Mouse (Mus musculus) embryonic facial prominence, embryonic 13.5 days (tissue): ENCODE measurements around the gene Rexo4. TPM values are rescaled to one million over a fixed set of nuclear protein-coding genes. Genes with fewer than 3 reads are reported as not detected.

Experiments
- ATAC-seq: fragments of 200-750 bp; cut with Nextera tagmentation; 2 replicates; pipeline ENCODE4 v1.8.0; 2017; ENCODE audit warnings: low read depth; ENCODE audit not compliant: insufficient number of reproducible peaks, insufficient read depth, low FRiP score, low TSS enrichment
- H3K27ac ChIP-seq: fragments of 300-500 bp; sonication (generic); 2 replicates; pipeline ENCODE4 v1.5.1; 2015; ENCODE audit warnings: moderate library complexity, mild to moderate bottlenecking, inconsistent platforms
- H3K27me3 ChIP-seq: fragments of 300-500 bp; sonication (generic); 2 replicates; pipeline ENCODE4 v1.6.1; 2015; ENCODE audit warnings: mild to moderate bottlenecking, inconsistent platforms
- H3K36me3 ChIP-seq: fragments of 300-500 bp; sonication (generic); 2 replicates; pipeline ENCODE4 v1.6.1; 2015; ENCODE audit warnings: mild to moderate bottlenecking, inconsistent platforms
- H3K4me1 ChIP-seq: fragments of 300-500 bp; sonication (generic); 2 replicates; pipeline ENCODE4 v1.6.1; 2015; ENCODE audit warnings: inconsistent platforms
- H3K4me2 ChIP-seq: fragments of 300-500 bp; sonication (generic); 2 replicates; pipeline ENCODE4 v1.6.1; 2015; ENCODE audit warnings: moderate library complexity, mild to moderate bottlenecking, inconsistent platforms
- H3K4me3 ChIP-seq: fragments of 300-500 bp; sonication (generic); 2 replicates; pipeline ENCODE4 v1.5.1; 2015; ENCODE audit warnings: mild to moderate bottlenecking, inconsistent platforms
- H3K9ac ChIP-seq: fragments of 300-500 bp; sonication (generic); 2 replicates; pipeline ENCODE4 v1.6.1; 2015; ENCODE audit warnings: mild to moderate bottlenecking, inconsistent platforms
- H3K9me3 ChIP-seq: fragments of 300-500 bp; sonication (generic); 2 replicates; pipeline ENCODE4 v1.6.1; 2016; ENCODE audit warnings: inconsistent platforms
- WGBS: fragments of 180-500 bp; shearing (Covaris S2); methylation state at CpG from one replicate; pipeline ENCODE4 v1.1.7; 2015; ENCODE audit warnings: mixed read lengths; 5-methylcytosine and 5-hydroxymethylcytosine counted together
- polyA plus RNA-seq: library from polyadenylated mRNA; unstranded; fragments of >200 nt; fragmentation: Nextera tagmentation; extraction: Ambion mirVana; gene quantifications from 2 replicates; pipeline ENCODE4 v1.2.1, GENCODE M21; 2015

Rexo4 gene
- polyA plus RNA-seq, 1 experiment from 2014 or later: 55.3 TPM

- H3K27ac ChIP-seq: no peak overlapping the region
- H3K4me1 ChIP-seq: peaks cover 37% of the 10 kb centered on the region
- no peak overlapping the region for H3K4me2 ChIP-seq
- WGBS: 93% methylated on average over 3 of the region's 3 CpGs
- H3K27me3 ChIP-seq: no peaks in the 10 kb centered on the region
- no peaks in the 10 kb centered on the region for H3K9me3 ChIP-seq
- no peak overlapping the region; the same call in 1 of the 2 replicates for H3K9ac ChIP-seq
- H3K4me3 ChIP-seq: no peak overlapping the region
- no peak for ATAC-seq
- H3K36me3 ChIP-seq: peaks cover 43% of the 10 kb centered on the region
Measured at GRCm38 (mm10) chr2:26906431-26906830, 57.8 kb downstream of the Rexo4 start.

GRCm38 (mm10) chr2:26905936-26906335 is 58.2 kb downstream of the Rexo4 start:
- Histone ChIP-seq H3K4me2 (no peak overlapping the region), H3K4me3 (no peak overlapping the region), H3K9me3 (no peaks in the 10 kb centered on the region), H3K9ac (no peak overlapping the region), H3K27ac (no peak overlapping the region), H3K27me3 (no peaks in the 10 kb centered on the region), H3K4me1 (peaks cover 41% of the 10 kb centered on the region), H3K36me3 (peaks cover 41% of the 10 kb centered on the region)
- no peak for ATAC-seq
- 86% methylated on average over 2 of the region's 2 CpGs for WGBS

Other genes with a start within 250 kb of the Rexo4 start
- not detected in 2 replicates for gene Abo, start 99.4 kb downstream of the Rexo4 start, polyA plus RNA-seq
- 32.9 and 33.1 TPM in 2 replicates for gene Surf6, start 61.5 kb downstream of the Rexo4 start, polyA plus RNA-seq
- gene Med22, start 53.7 kb downstream of the Rexo4 start, polyA plus RNA-seq: 55.1 and 60.5 TPM in 2 replicates
- 596 and 711 TPM in 2 replicates for gene Rpl7a, start 53.6 kb downstream of the Rexo4 start, polyA plus RNA-seq
- 49.0 and 49.1 TPM in 2 replicates for gene Surf2, start 48.0 kb downstream of the Rexo4 start, polyA plus RNA-seq
- gene Surf1, start 47.9 kb downstream of the Rexo4 start, polyA plus RNA-seq: 54.1 and 63.3 TPM in 2 replicates
- 203 and 220 TPM in 2 replicates for gene Surf4, start 30.5 kb downstream of the Rexo4 start, polyA plus RNA-seq
- gene Stkld1, start 30.3 kb downstream of the Rexo4 start, polyA plus RNA-seq: 0.22 TPM in 1 of 2 replicates, not detected in the other
- gene Adamts13, start 9.0 kb upstream of the Rexo4 start, polyA plus RNA-seq: not detected in 2 replicates
- 78.0 and 80.0 TPM in 2 replicates for gene Cacfd1, start 45.5 kb upstream of the Rexo4 start, polyA plus RNA-seq
- 0.44 and 0.84 TPM in 2 replicates for gene Slc2a6, start 63.6 kb upstream of the Rexo4 start, polyA plus RNA-seq
- gene Mymk, start 107.8 kb upstream of the Rexo4 start, polyA plus RNA-seq: 3.5 and 6.4 TPM in 2 replicates
- gene Adamtsl2, start 115.0 kb upstream of the Rexo4 start, polyA plus RNA-seq: 2.9 and 4.3 TPM in 2 replicates
- 0.24 and 0.37 TPM in 2 replicates for gene Fam163b, start 178.1 kb upstream of the Rexo4 start, polyA plus RNA-seq
- 0.07 and 0.14 TPM in 2 replicates for gene Dbh, start 200.8 kb upstream of the Rexo4 start, polyA plus RNA-seq